Mouse (Mus musculus): ENCODE results near the gene Zbtb34.
A peak's percentile ranks its signal among the peaks of the same experiment; 100 is the strongest.

The Zbtb34 gene

DNA sequence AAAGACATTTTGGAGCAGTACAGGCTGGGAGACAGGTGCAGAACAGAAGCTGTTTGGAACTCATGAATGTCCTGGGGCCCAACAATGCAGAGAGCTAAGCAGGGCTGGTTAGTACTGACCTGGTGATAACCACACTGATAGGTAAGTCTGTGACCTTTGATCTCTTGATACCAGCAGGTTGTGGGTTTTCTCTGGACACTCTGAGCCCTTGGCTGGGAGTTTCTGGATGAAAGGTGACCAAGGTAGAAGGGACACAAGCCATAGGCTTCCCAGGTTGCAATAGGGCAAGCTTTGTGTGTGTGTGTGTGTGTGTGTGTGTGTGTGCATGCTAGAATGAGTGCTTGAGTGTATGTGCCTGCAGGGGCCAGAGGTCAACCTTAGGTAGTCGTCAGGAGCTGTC lies 15.7 kb upstream of the Zbtb34 start:
- DNase-seq (ENCODE audit: low read depth, low spot score), result no peak

GRCm38 (mm10) chr2:33445741-33446140 lies 14.6 kb upstream of the Zbtb34 start:
- DNase-seq (ENCODE audit: low read depth, low spot score), result no peak

DNA sequence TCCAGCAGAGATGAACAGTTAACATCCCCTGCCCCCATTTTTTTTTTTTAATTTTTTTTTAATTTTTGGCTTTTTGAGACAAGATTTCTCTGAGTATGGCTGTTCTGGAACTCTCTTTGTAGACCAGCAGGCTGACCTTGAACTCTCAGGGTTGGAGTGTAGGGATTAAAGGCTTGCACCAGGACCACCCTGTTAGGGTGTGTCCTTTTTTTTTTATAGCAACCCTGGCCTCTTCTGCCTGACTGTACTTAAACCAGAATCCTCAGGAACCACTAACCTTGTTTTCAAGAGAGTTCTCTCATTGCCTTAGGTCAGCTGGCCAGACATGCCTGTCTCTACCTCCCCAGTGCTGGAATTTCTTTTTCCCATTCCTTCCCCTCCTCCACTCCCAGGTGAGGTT lies 13.7 kb upstream of the Zbtb34 start:
- DNase-seq (ENCODE audit: low read depth, low spot score), result no peak

- DNase-seq (ENCODE audit: low read depth, low spot score), result no peak
Measured at GRCm38 (mm10) chr2:33444358-33444757, 13.2 kb upstream of the Zbtb34 start.

- no peak for DNase-seq (ENCODE audit: low read depth, low spot score)
Measured at GRCm38 (mm10) chr2:33442701-33443100, 11.6 kb upstream of the Zbtb34 start.

GRCm38 (mm10) chr2:33440893-33441292 lies 9.8 kb upstream of the Zbtb34 start:
- no peak for DNase-seq (ENCODE audit: low read depth, low spot score)

- no peak for DNase-seq (ENCODE audit: low read depth, low spot score)
Measured at GRCm38 (mm10) chr2:33439980-33440670, 9.0 kb upstream of the Zbtb34 start.

DNA sequence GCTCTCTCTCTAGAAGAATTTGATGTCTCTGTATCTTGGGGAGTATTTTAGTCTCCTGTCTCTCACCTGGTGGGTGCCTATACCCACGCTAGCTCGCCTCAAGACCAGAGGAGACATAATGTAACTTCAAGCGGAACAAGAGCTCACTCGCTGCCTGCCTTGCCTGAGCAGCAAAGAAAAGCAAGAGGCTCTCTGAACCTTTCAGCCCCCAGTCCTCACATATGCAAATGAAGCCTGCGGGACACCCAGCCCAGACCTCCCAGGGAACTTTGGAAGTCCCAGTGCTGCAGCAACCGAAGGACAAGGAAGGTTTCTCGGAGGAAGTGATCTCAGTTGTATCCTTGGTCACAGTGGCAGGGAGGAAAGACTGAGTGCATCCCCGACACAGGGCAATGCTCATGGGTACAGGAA lies 8.4 kb upstream of the Zbtb34 start:
- no peak for DNase-seq (ENCODE audit: low read depth, low spot score)

- DNase-seq (ENCODE audit: low read depth, low spot score), result no peak
Measured at GRCm38 (mm10) chr2:33438377-33438776, 7.3 kb upstream of the Zbtb34 start.

- DNase-seq (ENCODE audit: low read depth, low spot score), result no peak
Measured at GRCm38 (mm10) chr2:33437184-33437583, 6.1 kb upstream of the Zbtb34 start.

GRCm38 (mm10) chr2:33436035-33436580 lies 5.0 kb upstream of the Zbtb34 start:
- DNase-seq (ENCODE audit: low read depth, low spot score), result no peak

DNA sequence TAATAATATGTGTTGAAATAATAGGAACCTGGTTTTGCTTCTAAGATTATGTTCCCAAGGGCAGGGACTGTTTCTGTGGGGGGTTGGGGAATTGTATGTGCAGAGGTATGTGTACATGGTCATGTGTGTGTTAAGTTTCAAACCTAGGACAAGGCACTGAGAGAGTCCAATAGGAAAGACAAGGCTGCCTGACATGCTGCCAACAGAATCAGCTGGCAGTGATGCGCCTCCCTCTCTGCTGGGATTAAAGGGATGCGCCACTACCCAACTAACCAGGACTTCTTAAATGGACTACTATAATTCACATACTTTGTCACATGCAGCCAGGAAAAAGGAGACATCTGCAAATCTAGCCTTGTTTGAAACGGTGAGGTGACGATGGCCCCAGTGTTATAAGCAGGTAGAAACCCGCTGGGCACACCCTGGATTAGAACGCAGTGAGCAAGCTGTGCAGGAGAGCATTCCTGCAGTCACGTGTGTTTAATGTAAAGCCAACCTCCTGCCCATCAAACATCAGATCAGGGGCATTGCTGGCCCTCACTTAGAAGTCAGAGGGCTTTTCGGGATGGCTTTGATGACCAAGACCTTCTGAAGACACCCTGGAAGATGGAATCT lies 4.0 kb upstream of the Zbtb34 start:
- DNase-seq (ENCODE audit: low read depth, low spot score), result no peak

- DNase-seq (ENCODE audit: low read depth, low spot score), result peak; percentile 39
Measured at GRCm38 (mm10) chr2:33432877-33433276, 1.8 kb upstream of the Zbtb34 start.

- DNase-seq (ENCODE audit: low read depth, low spot score), result no peak
Measured at GRCm38 (mm10) chr2:33430081-33430770, 898 bp downstream of the Zbtb34 start.

DNA sequence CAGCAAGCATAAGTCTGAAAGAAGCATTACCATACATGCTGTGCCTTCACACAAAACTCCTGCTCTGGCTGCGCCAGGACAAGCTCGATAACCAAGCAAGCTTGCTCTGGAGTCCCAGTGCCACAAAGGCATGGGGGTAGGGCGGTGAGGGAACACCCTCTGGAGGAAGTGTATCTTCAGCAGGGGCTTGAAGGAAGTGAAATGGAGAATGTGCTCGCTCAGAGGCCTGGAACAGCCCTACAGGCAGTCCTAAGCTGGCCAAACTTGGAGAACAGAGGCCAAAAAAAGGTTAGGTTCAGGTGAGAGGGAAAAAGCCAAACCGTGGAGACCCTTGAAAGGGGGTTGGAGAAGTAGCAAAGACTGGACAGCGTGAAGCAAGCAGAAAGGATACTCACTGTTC lies 1.8 kb downstream of the Zbtb34 start:
- no peak for DNase-seq (ENCODE audit: low read depth, low spot score)

DNA sequence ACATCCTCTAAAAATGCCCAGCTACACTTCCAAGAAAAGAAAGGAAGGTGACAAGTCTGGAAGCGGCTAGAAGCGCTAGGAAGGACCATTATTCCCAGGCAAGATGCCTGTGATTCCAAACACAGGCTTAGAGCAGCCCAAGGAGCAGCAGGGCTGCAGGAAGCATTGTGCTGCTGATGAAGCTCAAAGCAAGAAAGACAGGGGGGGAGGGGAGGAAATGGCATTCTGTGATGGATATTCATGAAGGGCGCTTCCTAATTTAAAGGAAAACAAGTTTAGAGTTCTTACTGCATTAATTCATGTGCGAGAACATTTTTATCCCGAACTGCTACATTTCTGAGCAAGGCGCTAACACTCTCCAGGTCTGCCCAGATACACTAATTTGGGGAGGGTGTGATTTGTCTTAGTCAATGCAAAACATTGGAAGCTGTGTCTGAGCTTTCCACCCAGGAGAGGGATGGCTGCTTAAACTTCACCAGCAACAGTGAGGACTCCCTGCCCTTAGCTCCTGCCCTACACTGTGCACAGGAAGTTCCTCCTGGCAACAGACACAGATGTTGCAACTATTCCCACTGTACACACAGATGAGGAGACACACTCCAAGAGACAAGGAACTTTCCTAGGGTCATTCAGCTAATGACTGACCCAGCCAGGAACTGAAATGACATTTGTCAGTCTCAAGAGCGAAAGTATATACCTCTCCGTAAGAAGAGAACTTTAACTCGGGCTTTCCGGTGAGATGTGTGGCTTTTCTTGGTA lies 4.3 kb downstream of the Zbtb34 start:
- DNase-seq (ENCODE audit: low read depth, low spot score), result no peak

DNA sequence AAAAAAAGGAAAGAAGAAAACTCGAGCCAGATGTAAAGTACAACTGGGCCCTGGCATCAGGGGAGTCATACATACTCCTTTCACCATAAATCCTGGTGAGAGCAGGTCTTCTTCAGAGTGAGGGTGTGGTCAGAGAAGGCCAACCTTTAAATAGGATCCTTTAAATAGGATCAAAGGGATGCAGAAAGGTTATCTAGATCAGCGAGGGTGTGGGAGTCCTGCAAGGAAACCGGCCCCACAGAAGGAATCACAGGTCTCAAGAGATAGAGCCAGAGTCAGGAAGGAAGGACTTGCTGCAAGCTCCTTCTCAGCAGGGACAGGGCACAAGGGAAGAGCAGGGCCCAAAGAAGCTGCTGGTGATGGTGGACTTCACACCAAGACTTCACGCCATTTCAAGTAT lies 13.7 kb downstream of the Zbtb34 start:
- no peak for DNase-seq (ENCODE audit: low read depth, low spot score)

DNA sequence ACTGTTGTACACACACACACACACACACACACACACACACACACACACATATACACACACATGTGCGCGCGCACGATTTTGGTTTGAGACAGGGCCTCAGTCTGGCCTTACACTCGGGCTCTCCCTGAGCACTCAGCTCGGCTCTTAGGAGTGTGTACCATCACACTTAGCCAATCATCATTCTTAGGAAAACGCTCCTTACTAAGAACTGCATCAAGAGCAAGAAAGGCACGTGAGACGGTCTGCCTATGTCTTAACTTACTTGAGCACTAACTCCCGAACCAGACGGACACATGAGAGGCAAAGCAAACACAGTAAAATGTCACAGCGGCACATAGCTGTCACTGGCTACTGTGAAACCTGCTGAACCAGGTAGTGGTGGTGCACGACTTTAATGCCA lies 17.1 kb downstream of the Zbtb34 start:
- no peak for DNase-seq (ENCODE audit: low read depth, low spot score)

DNA sequence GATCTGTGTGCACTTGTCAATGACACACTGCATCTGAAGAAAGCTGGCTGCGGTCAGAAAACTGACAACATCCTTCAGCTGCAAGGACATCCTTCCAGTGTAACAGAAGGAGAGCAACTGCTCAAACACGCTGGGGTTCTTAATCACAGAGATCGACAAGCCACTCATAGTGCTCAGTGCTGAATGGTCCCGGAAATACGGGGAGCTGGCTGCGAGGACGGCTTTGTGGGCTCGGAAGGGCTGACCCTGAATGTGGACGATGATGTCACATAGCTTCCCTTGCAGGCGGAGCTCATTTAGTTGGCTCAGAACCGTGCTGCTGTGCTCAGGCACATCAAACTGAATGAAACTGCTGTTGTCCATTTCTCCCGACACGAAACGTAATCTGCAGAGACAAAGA lies 19.0 kb downstream of the Zbtb34 start:
- DNase-seq (ENCODE audit: low read depth, low spot score), result no peak

DNA sequence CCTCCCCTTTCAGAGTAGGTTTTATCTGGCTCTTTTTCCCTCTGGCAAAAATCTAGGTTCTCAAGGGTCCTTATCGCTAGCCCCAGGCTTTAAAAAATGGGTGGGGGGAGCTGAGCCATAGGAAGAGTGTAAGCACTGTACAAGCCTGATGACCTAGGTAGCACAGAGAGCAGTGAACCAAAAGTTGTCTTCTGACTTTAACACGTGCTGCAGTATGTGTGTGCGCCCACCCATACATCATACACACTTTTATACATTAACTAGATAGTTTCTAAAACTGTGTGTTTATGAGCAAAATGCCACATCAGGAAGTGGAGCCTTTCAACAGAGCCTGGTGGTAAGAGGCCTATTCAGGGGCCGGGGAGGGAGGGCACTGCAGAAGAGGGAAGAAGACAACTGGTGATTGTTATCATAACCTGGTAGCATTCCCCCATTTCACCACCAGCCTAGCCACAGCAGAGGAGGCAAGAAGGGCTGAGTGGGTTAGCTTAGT lies 27.6 kb downstream of the Zbtb34 start:
- DNase-seq (ENCODE audit: low read depth, low spot score), result no peak

- DNase-seq (ENCODE audit: low read depth, low spot score), result no peak
Measured at GRCm38 (mm10) chr2:33402638-33403037, 28.5 kb downstream of the Zbtb34 start.

- DNase-seq (ENCODE audit: low read depth, low spot score), result peak; percentile 46
Measured at GRCm38 (mm10) chr2:33402236-33402635, 28.9 kb downstream of the Zbtb34 start.
